Mouse (Mus musculus) left cerebral cortex, postnatal 10 days (tissue): ENCODE results near the gene Amz1. TPM values are rescaled to one million over a fixed set of nuclear protein-coding genes. Genes with fewer than 3 reads are reported as not detected.

ENCODE experiments used
- DNase-seq, 2 experiments: peaks; one replicate each; pipeline ENCODE4 v3.0.0; 2021 to 2022; ENCODE audit warnings: low spot score in 2 of 2, mixed read lengths in 1 of 2; ENCODE audit errors: extremely low spot score in 1 of 2
- intact Hi-C: fragments of 180-260 bp; cut with DNase I; formaldehyde crosslinking; loops from one replicate; pipeline ENCODE4 v1.15.1; 2025
- total RNA-seq, 2 experiments: library from RNA; stranded (reverse); gene quantifications; 2 replicates each; pipeline ENCODE4 v1.2.3; 2021

Gene Amz1
- total RNA-seq, 2 experiments from 2014 or later = 24.0 to 25.3 TPM

DNA sequence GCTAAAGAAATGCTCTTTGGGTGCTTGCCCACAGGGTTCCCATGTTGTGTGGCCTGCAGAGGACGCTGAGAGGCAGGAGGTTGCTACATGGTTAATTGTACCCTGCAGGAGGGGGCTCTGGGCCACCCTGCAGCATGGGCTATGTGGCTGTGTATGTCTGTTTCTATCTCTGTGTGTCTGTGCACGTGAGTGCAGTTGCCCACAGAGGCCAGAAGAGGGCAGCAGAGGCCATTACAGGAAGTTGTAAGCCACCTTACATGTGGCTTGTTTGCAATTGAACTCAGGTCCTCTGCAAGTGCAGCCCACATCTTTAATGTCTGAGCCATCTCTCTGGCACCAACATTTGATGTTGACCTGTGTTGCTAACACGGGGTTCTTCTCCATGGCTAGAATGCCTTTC, 28.7 kb downstream of the Amz1 start:
- intact Hi-C loops = loop anchor here (5.0 kb wide), 1 partner anchor 215 kb away; no protein-coding TSS in a partner anchor

DNA sequence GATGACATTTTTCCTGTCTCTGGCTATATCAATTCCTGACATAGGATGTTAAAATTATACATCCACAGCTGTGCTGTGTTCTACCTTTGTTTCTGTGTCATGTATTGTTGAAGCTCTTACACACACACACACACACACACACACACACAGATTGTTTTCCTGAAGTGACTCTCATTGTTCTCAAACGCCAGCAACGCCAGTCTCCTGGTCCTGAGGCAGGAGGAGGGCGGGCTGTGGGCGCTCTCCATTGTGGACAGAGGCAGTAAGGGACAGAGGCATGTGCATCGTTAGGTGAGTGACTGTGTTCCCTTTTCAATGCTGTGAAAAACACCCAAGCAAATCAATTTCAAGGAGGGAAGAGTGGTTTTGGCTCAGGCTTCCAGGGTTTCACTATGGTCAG, 29.3 kb downstream of the Amz1 start:
- intact Hi-C loops = loop anchor here (5.0 kb wide), 1 partner anchor 216 kb away; no protein-coding TSS in a partner anchor
- DNase-seq = no peak

More for the DNA sequence above, 28.7 kb downstream of the Amz1 start:
- DNase-seq = no peak

DNA sequence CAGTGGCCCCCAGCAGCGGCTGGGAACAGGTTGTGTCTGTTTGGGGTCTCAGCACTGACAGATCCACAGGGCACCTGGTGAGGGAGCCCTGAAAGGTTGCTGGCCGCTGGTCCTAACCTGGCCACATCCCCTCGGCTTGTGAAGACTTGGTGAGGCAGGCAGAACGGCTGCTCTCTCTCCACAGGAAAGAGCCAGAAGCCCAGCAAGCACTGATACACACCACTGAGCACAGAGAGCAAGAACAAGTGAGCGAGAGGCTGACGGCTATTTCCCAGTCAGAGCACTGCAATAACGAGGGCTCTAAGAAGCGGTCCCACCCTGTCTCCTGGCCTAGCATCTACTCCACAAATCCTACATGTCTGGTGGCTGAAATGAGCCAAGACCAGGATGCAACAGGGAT, 34.9 kb downstream of the Amz1 start:
- DNase-seq = no peak
- intact Hi-C loops = no loop called here

DNA sequence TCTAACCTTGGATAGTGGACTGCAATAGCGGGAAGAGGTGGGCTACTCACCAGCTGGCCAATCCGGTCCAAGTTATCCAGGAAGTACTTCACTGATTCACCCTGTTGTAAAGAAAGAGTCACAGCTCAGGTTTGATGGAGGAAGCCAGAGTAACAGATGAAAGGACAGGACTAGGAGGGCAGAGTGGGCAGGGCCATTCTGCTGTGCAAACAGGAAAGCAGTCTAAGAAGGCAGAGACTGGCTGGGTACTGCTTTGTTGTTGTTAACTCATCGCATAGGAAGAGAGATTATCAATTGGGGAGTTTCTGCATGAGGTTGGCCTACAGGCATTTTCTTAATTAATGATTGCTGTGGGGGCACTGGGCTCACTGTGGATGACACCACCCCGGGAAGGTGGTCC, 38.6 kb downstream of the Amz1 start:
- DNase-seq = no peak
- intact Hi-C loops = no loop called here

DNA sequence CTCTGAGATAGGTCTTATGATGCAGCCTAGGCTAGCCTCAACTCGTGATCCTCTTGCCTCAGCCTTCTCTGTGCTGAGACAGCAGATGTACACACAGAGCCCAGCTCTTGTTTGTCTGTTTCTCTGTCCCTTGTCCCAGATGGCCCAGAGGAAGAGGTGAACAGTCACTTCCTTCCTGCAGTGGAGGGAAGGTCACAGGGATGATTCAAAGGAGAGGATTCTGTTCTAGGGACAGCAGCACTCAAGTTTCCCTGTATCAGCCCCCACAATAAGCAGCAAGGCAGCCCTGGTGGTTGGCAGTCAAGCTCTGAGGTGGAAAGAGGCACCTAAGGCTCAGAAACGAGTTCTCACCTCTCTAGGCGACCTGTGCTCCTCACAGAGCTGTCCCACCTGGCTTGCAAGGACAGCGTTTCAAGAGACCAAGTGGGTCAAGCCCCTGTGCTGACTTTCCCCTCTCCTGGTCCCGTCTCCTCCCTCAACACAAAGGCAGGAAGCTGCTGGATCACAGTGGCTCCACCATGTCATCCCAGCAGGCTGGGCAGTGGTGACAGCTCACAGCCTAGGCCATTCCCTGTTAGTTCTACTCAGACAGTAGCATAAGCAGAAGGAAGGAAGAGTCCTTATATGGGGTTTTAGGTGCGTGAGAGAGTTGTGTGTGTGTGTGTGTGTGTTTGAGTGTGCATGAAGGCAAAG, 41.1 kb downstream of the Amz1 start:
- intact Hi-C loops = no loop called here
- no peak for DNase-seq

DNA sequence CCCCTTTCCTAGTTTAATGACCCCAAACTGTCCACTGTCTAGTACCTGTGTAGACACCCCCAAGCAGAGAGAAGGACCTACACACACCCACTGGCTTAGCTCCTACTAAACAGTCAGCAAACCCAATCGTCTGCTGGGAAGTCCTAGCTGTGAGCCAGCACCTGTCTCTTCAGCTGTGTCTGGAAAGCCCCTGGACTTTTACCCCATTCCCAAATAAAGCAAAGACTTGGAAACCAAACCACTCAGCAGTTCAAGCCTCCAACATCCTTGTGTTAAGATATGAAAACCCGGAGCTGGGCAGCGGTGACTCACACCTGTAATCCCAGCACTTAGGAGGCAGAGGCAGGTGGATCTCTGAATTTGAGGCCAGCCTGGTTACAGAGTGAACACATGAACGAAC, 42.6 kb downstream of the Amz1 start:
- DNase-seq = no peak
- intact Hi-C loops = no loop called here

DNA sequence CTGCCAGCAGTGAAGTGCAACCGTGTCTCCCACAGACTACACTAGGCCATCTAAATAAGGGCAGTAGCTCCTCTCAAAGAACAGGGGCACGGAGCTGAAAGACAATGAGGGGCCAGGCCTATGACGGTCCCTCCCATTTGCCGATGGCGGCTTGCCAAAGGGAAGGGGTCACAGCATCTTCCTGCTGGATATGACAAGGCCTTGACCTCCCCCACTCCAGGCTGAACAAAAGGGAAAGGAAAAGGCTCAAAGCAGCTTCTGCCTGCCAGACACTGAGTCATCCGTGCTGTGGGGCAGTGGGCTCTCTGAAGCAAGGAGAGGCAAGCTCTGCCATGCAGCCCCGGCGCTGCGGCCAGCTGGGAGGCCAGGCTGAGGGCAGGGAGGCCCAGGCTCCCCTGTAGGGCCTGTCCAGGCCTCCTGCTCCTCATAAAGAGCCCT, 43.8 kb downstream of the Amz1 start:
- peak; percentile 48 to 93 for DNase-seq
- intact Hi-C loops = no loop called here

DNA sequence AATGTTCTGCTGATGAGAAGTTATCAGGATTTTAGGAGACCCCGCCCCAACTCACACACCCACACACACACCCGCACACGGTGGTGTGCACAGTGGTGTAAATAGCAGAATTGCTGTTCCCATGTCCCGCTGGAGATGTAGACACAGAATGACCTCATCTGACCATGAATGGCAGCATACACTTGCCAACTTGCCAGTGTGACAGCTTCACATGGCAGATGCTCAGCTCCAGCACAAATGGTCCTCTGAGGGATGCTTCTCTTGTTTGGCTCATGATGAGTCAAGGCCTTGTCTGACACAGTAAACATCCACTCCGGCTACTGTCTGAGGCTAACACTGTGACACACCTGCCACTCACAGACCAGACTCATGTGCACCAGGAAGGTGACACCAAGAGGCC, 44.4 kb downstream of the Amz1 start:
- intact Hi-C loops = no loop called here
- DNase-seq = no peak

DNA sequence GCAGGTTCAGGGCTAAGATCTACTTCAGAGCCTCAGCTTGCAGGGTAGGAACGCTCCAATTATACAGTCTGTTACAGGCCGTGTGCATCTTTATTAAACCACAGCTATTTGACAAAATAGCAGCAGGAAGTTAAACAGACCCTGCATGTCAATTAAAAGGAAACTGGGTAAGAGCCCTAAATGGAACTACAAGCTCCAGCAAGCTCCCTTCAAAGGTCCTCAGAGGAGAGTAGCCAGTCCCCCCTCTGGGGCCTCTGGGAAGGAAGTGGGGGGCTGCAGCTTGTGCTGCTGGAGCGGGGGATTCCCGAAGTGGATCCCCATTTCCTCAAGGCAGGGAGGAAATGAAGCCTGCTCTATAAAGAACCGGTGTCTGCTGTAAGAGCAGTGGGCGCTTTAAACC, 47.7 kb downstream of the Amz1 start:
- intact Hi-C loops = no loop called here
- peak in 1 of 2 experiments; percentile 49 for DNase-seq

DNA sequence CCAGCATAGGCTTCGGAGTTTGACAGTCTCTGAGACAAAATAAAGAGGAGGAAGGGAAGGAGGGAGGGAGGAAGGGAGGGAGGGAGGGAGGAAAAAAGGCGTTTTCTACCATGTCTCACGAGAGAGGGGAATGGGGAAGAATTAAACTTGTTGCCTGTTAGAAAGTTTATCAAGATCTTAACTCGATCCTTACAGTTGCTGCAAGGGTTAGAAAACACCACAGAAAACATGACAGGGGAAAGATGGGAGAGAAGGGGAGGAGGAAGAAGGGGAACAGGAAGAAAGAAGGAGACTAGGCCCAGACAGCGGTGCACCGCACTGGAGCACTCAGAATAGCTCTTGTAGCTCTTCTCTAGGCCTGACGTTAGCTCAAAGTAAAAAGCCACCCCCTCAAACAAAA, 48.2 kb downstream of the Amz1 start:
- intact Hi-C loops = no loop called here
- no peak for DNase-seq

DNA sequence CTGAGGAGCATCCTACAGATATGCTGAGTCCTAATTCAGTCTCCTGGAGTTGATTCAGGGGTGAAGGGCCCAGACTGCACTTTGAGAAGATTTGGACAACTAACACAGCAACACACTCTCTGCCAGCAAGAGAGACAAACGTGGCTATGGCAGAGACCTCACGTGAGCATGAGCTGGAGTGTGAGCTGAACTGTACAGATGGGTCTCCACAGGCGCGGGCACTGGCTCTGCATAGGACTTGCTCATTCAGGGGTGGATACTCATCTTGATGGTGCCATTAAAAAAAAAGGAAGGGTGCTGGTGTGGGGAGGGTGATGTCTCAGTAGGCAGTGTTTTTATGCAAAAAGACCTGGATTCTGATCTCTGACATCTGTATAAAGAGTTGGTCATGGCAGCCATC, 51.2 kb downstream of the Amz1 start:
- intact Hi-C loops = no loop called here
- DNase-seq = no peak

DNA sequence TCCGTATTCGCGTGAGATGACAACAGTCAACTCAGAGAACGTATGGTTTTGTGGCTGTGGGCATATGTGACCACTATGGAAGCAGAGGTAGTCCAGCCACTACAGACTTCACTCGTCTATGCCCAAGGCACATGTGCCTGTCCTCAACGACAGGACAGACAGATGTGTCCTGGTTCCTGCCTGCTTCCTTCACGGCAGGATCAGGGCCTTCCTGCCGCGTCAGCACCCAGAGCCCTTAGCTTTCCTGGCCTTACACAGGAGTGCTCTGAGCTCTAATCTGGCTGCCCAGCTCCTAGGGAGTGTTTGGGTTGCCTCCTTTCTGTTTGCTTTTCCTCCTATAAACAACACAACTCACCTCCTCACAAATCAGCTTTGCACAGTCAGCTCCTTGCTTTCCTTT, 53.0 kb downstream of the Amz1 start:
- intact Hi-C loops = no loop called here

DNA sequence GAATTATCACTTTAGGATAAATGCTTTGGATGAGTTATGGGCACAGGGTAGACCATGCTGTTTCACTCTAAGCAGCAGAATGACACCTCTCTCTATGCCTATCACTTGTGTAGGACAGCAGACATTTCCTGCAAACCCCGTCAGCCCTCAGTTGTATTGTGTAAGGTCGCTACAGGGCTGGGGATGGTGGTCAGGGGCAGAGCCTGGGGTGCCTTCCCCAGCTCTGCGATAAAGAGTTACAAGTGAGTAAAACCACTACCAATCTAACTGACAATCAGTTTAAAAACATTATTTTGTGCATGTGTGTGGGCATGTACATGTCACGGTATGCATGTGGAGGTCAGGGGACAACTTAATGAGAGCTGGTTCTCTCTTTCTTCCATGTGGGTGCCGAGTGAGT, 57.2 kb downstream of the Amz1 start:
- no peak for DNase-seq
- intact Hi-C loops = no loop called here

More for the DNA sequence above, 53.0 kb downstream of the Amz1 start:
- no peak for DNase-seq

DNA sequence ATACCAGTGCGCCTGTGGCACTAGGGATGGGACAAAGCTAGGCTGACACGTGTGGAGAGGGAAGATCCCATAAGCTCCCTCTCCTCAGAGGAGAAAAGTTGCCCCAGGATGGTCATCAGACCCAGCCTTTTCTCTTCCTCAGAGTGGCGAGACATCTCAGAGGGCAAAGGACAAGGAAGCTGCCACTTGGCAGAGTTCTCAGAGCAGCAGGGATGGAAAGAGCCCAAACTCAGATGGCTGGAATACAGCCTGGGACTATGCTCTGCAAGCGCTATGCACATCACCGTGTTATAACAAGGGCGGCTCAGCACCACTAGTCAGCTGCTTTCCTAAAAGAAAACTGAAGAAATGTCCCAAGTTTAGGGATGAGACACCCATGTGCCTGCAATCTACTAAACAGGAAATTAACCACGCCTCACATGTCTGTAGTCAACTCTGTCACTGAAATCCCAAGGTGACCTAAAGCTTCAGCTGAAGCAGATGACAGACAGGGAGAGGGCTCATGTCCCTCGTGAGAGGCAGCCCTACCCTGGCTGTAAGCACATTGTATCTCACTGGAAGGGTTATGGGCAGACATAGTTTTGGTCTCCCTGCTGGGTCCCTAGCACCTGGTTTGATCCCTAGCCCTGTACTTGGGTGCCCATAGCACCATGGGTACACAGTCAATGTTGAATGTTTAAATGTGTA, 58.1 kb downstream of the Amz1 start:
- intact Hi-C loops = no loop called here
- DNase-seq = no peak

DNA sequence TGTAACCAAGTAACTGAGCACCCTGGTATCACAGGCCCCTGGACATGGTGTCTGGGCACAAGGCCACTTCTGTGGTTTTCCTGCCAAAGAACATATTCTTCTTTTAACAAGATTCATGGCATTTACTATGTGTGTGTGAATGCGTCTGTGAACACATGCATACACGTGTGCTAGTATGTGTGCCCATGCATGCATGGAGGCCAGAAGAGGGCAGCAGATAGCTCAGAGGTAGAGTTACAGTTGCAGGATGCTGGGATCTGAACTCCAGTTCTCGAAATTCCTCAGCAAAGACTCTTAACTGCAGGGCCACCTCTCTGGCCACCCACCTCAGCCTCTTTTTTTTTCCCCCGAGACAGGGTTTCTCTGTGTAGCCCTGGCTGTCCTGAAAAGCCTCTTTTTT, 59.6 kb downstream of the Amz1 start:
- intact Hi-C loops = no loop called here
- no peak for DNase-seq

DNA sequence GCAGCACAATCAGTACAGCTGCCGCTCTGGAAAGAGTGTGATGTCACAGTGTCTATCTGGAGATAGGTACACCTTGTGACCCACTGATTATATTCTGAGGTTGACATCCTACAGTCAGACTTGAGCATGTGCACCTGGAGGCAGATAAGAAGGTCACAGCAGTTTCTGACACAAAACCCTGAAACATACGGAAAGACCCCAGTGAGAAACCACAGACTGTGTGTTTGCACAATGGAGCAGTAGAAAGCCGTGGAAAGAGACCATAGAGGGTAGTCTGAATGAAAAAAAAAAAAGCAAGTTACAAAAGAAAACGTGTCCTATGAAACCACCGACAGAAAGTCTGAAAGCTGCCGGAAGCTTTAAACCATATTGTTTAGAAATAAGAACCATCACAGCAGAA, 60.4 kb downstream of the Amz1 start:
- DNase-seq = no peak
- intact Hi-C loops = no loop called here

DNA sequence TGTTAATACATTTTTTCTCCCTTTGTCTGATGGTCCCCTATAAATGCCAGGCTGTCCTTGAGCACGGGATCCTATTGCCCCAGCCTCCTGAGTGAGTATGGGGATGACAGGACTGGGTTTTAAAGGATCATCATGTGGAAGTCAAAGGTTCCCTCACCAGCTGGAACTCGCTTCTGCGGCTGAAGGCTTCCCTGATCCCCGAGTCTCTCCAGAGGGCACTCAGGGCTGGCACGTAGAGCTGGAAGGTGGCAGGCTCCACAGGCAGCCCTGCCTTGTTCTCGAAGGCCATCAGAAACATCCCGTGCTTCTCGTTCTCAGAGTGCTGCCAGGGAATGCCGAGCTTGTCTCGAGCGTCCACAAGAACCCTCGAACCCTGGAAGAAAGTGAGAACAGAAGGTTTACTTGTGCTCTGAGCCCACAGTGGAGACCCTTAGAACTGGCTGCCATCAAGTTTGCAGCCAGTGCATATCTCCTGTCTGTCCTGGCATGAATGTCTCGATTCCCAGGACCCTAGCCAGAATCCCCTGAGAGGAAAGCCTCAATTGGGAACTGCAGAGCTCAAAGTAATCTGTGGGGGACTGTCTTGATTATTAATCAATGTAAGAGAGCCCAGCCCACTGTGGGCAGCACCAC, 61.4 kb downstream of the Amz1 start:
- no peak for DNase-seq
- intact Hi-C loops = loop anchor here (5.0 kb wide), 1 partner anchor 42 kb away; no protein-coding TSS in a partner anchor

DNA sequence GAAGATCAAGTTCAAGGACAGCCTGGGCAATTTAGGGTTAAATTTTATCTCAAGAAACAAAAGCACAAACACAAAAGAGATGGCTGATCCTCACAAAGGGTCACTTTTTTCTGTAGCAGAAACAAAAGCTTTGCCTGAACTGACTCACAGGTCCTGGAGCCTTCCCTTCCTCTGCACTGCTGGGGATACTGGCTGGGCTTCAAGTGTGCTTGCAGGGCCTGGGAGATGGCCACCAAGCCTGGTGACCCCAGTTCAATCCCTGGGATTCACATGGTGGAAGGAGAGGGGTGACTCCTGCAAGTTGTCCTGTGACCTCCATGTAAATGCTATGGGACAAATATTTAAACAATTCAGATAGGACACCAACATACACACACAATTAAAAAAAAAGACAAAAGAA, 65.6 kb downstream of the Amz1 start:
- intact Hi-C loops = loop anchor here (5.0 kb wide), 1 partner anchor 38 kb away; no protein-coding TSS in a partner anchor
- no peak for DNase-seq

DNA sequence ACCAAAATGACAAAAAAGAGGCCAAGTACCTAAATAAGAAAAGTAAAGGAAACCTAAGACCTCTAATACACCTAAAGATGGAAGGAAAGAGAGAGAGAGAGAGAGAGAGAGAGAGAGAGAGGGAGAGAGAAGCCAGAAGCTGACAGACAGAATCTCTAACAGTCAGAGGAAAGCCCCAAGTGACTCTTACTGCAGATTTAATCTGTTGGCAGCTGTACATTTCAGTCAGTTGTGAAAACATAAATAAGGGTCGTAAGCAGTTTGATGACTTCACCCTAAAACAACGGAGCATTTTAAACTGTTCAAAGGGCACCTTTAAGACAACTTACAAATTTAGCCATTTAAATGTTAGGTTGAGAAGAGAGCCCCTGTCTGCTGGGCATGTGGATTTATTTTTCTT, 66.5 kb downstream of the Amz1 start:
- DNase-seq = no peak
- intact Hi-C loops = no loop called here
